Mouse (Mus musculus) embryonic facial prominence, embryonic 11.5 days (tissue): ENCODE measurements at regions not wholly inside any gene's neighbourhood (a gene's known extent, or its start where the extent isn't known, plus 50 kb on each side); places are given as distances from the start of the nearest gene placed in this dataset.

Experiments used
- ATAC-seq: fragments of 200-750 bp; cut with Nextera tagmentation; replicated peaks from 2 replicates; pipeline ENCODE4 v1.8.0; 2017; ENCODE audit warnings: low read depth; ENCODE audit not compliant: insufficient number of reproducible peaks, low FRiP score, low TSS enrichment
- DNase-seq: peaks from one replicate; pipeline ENCODE4 v3.0.0-alpha.2; 2015; ENCODE audit warnings: low spot score
- H3K27ac ChIP-seq: fragments of 300-500 bp; sonication (generic); replicated peaks from 2 replicates; pipeline ENCODE4 v1.5.1; 2014; ENCODE audit warnings: mild to moderate bottlenecking, low read depth, low read length, control low read depth
- H3K27me3 ChIP-seq: fragments of 300-500 bp; sonication (generic); 2 replicates; pipeline ENCODE4 v1.6.1; 2014; ENCODE audit warnings: mild to moderate bottlenecking, low read length, moderate library complexity, mixed read lengths; ENCODE audit not compliant: control insufficient read depth, insufficient read depth
- H3K36me3 ChIP-seq: fragments of 300-500 bp; sonication (generic); replicated peaks from 2 replicates; pipeline ENCODE4 v1.6.1; 2014; ENCODE audit warnings: low read depth, mild to moderate bottlenecking, low read length, moderate library complexity, mixed read lengths; ENCODE audit not compliant: control insufficient read depth, insufficient read depth
- H3K4me1 ChIP-seq: fragments of 300-500 bp; sonication (generic); 2 replicates; pipeline ENCODE4 v1.6.1; 2014; ENCODE audit warnings: low read length, mixed read lengths; ENCODE audit not compliant: control insufficient read depth, insufficient read depth
- H3K4me2 ChIP-seq: fragments of 300-500 bp; sonication (generic); 2 replicates; pipeline ENCODE4 v1.6.1; 2014; ENCODE audit warnings: low read depth, mild to moderate bottlenecking, control low read depth, low read length, moderate library complexity
- H3K4me3 ChIP-seq: fragments of 300-500 bp; sonication (generic); 2 replicates; pipeline ENCODE4 v1.5.1; 2014; ENCODE audit warnings: low read depth, low read length, control low read depth
- H3K9ac ChIP-seq: fragments of 300-500 bp; sonication (generic); replicated peaks from 2 replicates; pipeline ENCODE4 v1.6.1; 2014; ENCODE audit warnings: mild to moderate bottlenecking, control low read depth, low read length
- H3K9me3 ChIP-seq: fragments of 300-500 bp; sonication (generic); replicated peaks from 2 replicates; pipeline ENCODE4 v1.6.1; 2016; ENCODE audit warnings: mild to moderate bottlenecking, low read length, inconsistent platforms, mixed read lengths; ENCODE audit not compliant: control insufficient read depth
- WGBS: fragments of 180-500 bp; shearing (Covaris S2); extraction: QIAGEN DNeasy Blood & Tissue Kit; methylation state at CpG from one replicate; pipeline ENCODE4 v1.1.7; 2014; 5-methylcytosine and 5-hydroxymethylcytosine counted together

DNA sequence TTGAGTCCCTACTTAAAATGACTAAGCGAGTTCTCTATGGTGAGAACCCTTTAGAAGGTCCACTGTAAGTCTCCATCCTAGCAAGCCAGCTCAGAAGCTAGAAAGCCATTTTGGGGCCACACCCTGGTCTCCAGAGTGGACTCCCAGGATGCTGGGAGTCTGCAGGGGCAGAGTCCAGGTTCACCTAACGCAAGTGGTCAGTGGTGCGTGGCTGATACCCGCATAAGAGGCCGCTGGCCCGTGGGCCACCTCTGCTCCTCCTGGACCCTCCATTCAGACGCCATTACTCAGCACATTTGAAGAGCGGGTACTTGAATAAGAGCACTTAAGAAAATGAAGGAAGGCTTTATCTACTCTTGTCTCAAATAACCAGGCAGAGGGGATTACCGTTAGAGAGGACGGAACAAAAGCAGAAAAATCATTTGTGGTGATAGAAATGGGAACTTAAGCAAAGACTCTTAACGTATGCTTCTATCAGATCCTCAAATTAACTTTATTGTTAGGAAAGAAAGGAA is 504.4 kb downstream of the Irx1 start:
- H3K4me1 ChIP-seq, result no peaks in the 10 kb centered on the region
- H3K9ac ChIP-seq, result no peak overlapping the region
- no peak for ATAC-seq
- H3K27me3 ChIP-seq, result no peaks in the 10 kb centered on the region
- H3K9me3 ChIP-seq, result no peaks in the 10 kb centered on the region
- 17% methylated on average over 11 of the region's 11 CpGs for WGBS
- H3K4me2 ChIP-seq, result no peak overlapping the region
- H3K27ac ChIP-seq, result no peak overlapping the region
- DNase-seq, result peak; percentile 36
- H3K4me3 ChIP-seq, result no peak overlapping the region
- H3K36me3 ChIP-seq, result no peaks in the 10 kb centered on the region

DNA sequence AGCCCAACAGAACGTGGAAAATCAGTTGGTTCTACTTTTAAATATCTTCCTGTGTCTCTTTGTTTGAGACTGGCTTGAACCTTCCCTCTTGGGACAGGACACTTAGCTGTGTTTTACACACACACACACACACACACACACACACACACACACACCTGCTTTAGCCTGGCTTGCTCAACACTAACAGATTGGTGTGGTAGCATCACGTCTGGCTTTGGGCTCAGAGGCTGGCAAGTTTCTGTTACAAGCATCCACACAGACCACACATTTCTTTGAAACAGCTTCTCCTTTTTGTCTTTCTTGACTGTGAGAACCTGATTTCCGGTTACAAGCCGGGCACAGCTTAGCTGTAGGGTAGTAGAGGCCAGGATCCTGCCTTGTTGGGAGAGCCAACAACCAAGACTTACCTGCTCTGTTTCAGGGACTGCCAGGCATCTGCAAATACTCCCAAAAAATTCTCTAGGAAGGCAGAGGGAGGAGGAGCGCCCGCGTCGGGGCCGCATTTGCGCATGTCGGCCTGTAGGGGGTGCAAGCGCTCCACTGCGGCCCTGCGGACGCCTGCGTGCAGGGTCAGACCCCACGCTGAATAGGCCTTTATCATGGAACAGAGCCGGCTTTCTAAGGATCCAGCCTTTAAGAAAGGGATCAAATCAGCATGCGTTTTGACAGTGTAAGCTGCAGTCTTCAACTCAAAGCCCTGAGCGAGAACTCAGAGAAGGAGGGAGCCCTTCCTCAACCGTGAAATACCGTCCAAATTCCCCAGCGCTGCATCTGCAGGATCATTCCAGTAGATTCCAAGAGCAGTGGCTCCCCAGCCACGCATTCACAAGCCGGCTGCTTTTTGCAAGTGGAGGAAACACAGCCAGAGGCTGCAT is 505.2 kb downstream of the Irx1 start:
- Histone ChIP-seq H3K4me2 (peak overlapping the region; percentile 24; the same call in 1 of the 2 replicates), H3K4me3 (no peak overlapping the region), H3K4me1 (no peaks in the 10 kb centered on the region), H3K36me3 (no peaks in the 10 kb centered on the region), H3K27ac (no peak overlapping the region), H3K27me3 (no peaks in the 10 kb centered on the region), H3K9me3 (no peaks in the 10 kb centered on the region), H3K9ac (0 out of 2 replicates have a peak overlapping the region, but pooled peaks have one; percentile 11)
- peak; percentile 78 for ATAC-seq
- 3% methylated on average over 25 of the region's 25 CpGs for WGBS
- DNase-seq, result peak; percentile 87

- no peaks in the 10 kb centered on the region for H3K27me3 ChIP-seq
- no peak overlapping the region for H3K9ac ChIP-seq
- H3K4me2 ChIP-seq, result no peak overlapping the region
- no peaks in the 10 kb centered on the region for H3K36me3 ChIP-seq
- no peak overlapping the region for H3K4me3 ChIP-seq
- no peak for DNase-seq
- H3K9me3 ChIP-seq, result no peaks in the 10 kb centered on the region
- H3K4me1 ChIP-seq, result no peaks in the 10 kb centered on the region
- 0 out of 2 replicates have a peak, but pooled peaks have one; percentile 31 for ATAC-seq
- WGBS, result 70% methylated on average over 3 of the region's 3 CpGs
- H3K27ac ChIP-seq, result no peak overlapping the region
Observed at GRCm38 (mm10) chr13:71457550-71457949, 506.0 kb downstream of the Irx1 start.

GRCm38 (mm10) chr13:71452258-71452657 is 511.3 kb downstream of the Irx1 start:
- Histone ChIP-seq H3K4me2 (no peak overlapping the region), H3K4me3 (no peak overlapping the region), H3K36me3 (no peaks in the 10 kb centered on the region), H3K27ac (no peak overlapping the region), H3K27me3 (no peaks in the 10 kb centered on the region), H3K4me1 (no peaks in the 10 kb centered on the region), H3K9ac (no peak overlapping the region), H3K9me3 (no peaks in the 10 kb centered on the region)
- no peak for DNase-seq
- no peak for ATAC-seq
- WGBS, result 95% methylated on average over 5 of the region's 5 CpGs

DNA sequence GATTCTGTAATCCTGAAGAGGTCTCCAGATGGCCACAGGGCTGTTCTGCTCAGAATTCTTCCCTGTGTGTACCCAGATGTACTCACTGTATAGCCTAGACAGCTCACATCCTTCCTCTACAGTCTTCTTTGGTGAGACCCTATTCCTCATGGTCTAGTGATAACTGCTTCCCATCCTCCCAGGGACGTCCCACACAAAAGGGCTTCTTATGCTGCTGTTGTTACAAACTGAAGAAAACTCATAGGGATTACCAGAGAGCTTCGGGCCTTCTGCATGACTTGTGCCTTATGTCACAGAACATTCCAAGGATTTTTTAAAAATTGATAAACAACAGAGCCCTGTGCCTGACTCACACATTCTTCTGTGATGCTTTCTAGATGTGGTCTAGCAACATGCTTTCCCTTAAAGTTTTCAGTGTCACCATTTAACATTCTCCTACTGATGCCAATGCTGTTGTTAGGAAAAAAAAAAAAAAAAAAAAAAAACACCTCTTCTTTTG is 525.9 kb downstream of the Irx1 start:
- Histone ChIP-seq H3K9me3 (no peaks in the 10 kb centered on the region), H3K27ac (no peak overlapping the region), H3K36me3 (no peaks in the 10 kb centered on the region), H3K4me1 (no peaks in the 10 kb centered on the region), H3K9ac (no peak overlapping the region), H3K4me2 (no peak overlapping the region), H3K27me3 (no peaks in the 10 kb centered on the region), H3K4me3 (no peak overlapping the region)
- DNase-seq (no peak), ATAC-seq (no peak)
- 52% methylated on average over 2 of the region's 2 CpGs for WGBS

- Histone ChIP-seq H3K27me3 (no peaks in the 10 kb centered on the region), H3K9ac (no peak overlapping the region), H3K4me3 (no peak overlapping the region), H3K36me3 (no peaks in the 10 kb centered on the region), H3K4me1 (no peaks in the 10 kb centered on the region), H3K4me2 (no peak overlapping the region), H3K27ac (no peak overlapping the region), H3K9me3 (no peaks in the 10 kb centered on the region)
- no peak for ATAC-seq
- peak; percentile 6 for DNase-seq
- WGBS, result 54% methylated on average over 21 of the region's 21 CpGs
Observed at GRCm38 (mm10) chr13:71403654-71404560, 559.6 kb downstream of the Irx1 start.

- DNase-seq, result no peak
- ATAC-seq, result no peak
- WGBS, result 75% methylated on average over 10 of the region's 10 CpGs
- no peaks in the 10 kb centered on the region for H3K36me3 ChIP-seq
- H3K27ac ChIP-seq, result no peak overlapping the region
- H3K4me3 ChIP-seq, result no peak overlapping the region
- no peaks in the 10 kb centered on the region for H3K4me1 ChIP-seq
- H3K9ac ChIP-seq, result no peak overlapping the region
- no peak overlapping the region for H3K4me2 ChIP-seq
- no peaks in the 10 kb centered on the region for H3K9me3 ChIP-seq
- no peaks in the 10 kb centered on the region for H3K27me3 ChIP-seq
Observed at GRCm38 (mm10) chr13:71393716-71394309, 552.2 kb upstream of the Adamts16 start.
